Mouse (Mus musculus) thymus, postnatal 36 days (tissue): ENCODE measurements around the gene Ensa.
A peak's percentile ranks its signal among the peaks of the same experiment; 100 is the strongest.
"Not testable (repeated sequence)": the region's sequence is repeated elsewhere in the genome, so short reads cannot be mapped to it uniquely, and the experiment has no call there.

Source experiments
- DNase-seq, 2 experiments: peaks; one replicate each; pipeline ENCODE4 v3.0.0; 2022; ENCODE audit warnings: mixed read lengths in 2 of 2

Ensa gene

GRCm38 (mm10) chr3:95663969-95664608 lies 39.3 kb downstream of the Ensa start:
- no peak for DNase-seq

GRCm38 (mm10) chr3:95664940-95665352 lies 40.2 kb downstream of the Ensa start:
- no peak for DNase-seq

GRCm38 (mm10) chr3:95666124-95666844 lies 41.5 kb downstream of the Ensa start:
- peak; percentile 75 to 84 for DNase-seq

- no peak for DNase-seq
Measured at GRCm38 (mm10) chr3:95667521-95667920, 42.7 kb downstream of the Ensa start.

GRCm38 (mm10) chr3:95668026-95668425 lies 43.2 kb downstream of the Ensa start:
- no peak for DNase-seq

GRCm38 (mm10) chr3:95668589-95669308 lies 44.0 kb downstream of the Ensa start:
- DNase-seq = peak; percentile 75 to 86

GRCm38 (mm10) chr3:95669309-95669665 lies 44.5 kb downstream of the Ensa start:
- peak; percentile 36 to 47 for DNase-seq

GRCm38 (mm10) chr3:95670419-95670818 lies 45.6 kb downstream of the Ensa start:
- DNase-seq = not testable (repeated sequence)

- DNase-seq = no peak
Measured at GRCm38 (mm10) chr3:95671201-95671600, 46.4 kb downstream of the Ensa start.

GRCm38 (mm10) chr3:95672461-95672860 lies 47.7 kb downstream of the Ensa start:
- peak; percentile 73 to 79 for DNase-seq

GRCm38 (mm10) chr3:95672861-95673706 lies 48.3 kb downstream of the Ensa start:
- DNase-seq = peak; percentile 73 to 79

GRCm38 (mm10) chr3:95673707-95674211 lies 49.0 kb downstream of the Ensa start:
- peak in 1 of 2 experiments; percentile 61 for DNase-seq

GRCm38 (mm10) chr3:95674236-95674635 lies 49.4 kb downstream of the Ensa start:
- peak; percentile 74 to 87 for DNase-seq

GRCm38 (mm10) chr3:95674812-95675211 lies 50.0 kb downstream of the Ensa start:
- DNase-seq = peak; percentile 36 to 57

- DNase-seq = peak; percentile 78 to 79
Measured at GRCm38 (mm10) chr3:95675301-95676092, 50.7 kb downstream of the Ensa start.

- peak; percentile 65 to 68 for DNase-seq
Measured at GRCm38 (mm10) chr3:95676745-95677419, 52.1 kb downstream of the Ensa start.

GRCm38 (mm10) chr3:95677420-95678090 lies 52.8 kb downstream of the Ensa start:
- no peak for DNase-seq

GRCm38 (mm10) chr3:95679551-95679950 lies 54.8 kb downstream of the Ensa start:
- DNase-seq = no peak

GRCm38 (mm10) chr3:95680673-95681072 lies 55.9 kb downstream of the Ensa start:
- no peak for DNase-seq

- no peak for DNase-seq
Measured at GRCm38 (mm10) chr3:95681365-95681764, 56.6 kb downstream of the Ensa start.
